Mouse (Mus musculus) G1E (cell line): ENCODE data around the gene Glcci1.

Source experiments
- CTCF ChIP-seq: IDR thresholded peaks from 2 replicates; pipeline ENCODE4 v1.5.1; 2012; ENCODE audit warnings: low read depth, low read length, inconsistent platforms, mixed read lengths
- GATA1 ChIP-seq: IDR thresholded peaks from 2 replicates; pipeline ENCODE4 v1.6.1; 2012; ENCODE audit warnings: borderline replicate concordance, low read length, inconsistent platforms, mixed read lengths
- GATA2 ChIP-seq: IDR thresholded peaks from 2 replicates; pipeline ENCODE4 v1.6.1; 2012; ENCODE audit warnings: low read depth, low read length, inconsistent platforms, borderline replicate concordance
- POLR2AphosphoS5 ChIP-seq: IDR thresholded peaks from 2 replicates; pipeline ENCODE4 v1.6.1; 2012; ENCODE audit warnings: low read depth, low read length, inconsistent platforms; ENCODE audit not compliant: insufficient replicate concordance
- TAL1 ChIP-seq: conservative IDR thresholded peaks from 2 replicates; pipeline ENCODE4 v1.6.1; 2012; ENCODE audit warnings: low read depth, low read length, inconsistent platforms, mixed read lengths

- TF ChIP-seq CTCF (no peak), GATA1 (no peak), POLR2AphosphoS5 (no peak), TAL1 (no peak), GATA2 (no peak)
Measured at GRCm38 (mm10) chr6:8474316-8474715, 35.1 kb upstream of the Glcci1 start.
